Mouse (Mus musculus) liver, embryonic 11.5 days (tissue): ENCODE measurements at regions not wholly inside any gene's neighbourhood (a gene's known extent, or its start where the extent isn't known, plus 50 kb on each side); places are given as distances from the start of the nearest gene placed in this dataset.

Source experiments
- ATAC-seq: fragments of 200-750 bp; cut with Nextera tagmentation; replicated peaks from 2 replicates; pipeline ENCODE4 v1.8.0; 2017; ENCODE audit warnings: moderate number of reproducible peaks, mild to moderate bottlenecking, moderate TSS enrichment, moderate library complexity; ENCODE audit not compliant: low FRiP score
- DNase-seq: peaks from one replicate; pipeline ENCODE4 v3.0.0-alpha.2; 2017; ENCODE audit warnings: low spot score
- H3K27ac ChIP-seq: fragments of 300-500 bp; sonication (generic); 2 replicates; pipeline ENCODE4 v1.5.1; 2014; ENCODE audit warnings: mild to moderate bottlenecking, low read depth, low read length, control low read depth
- H3K27me3 ChIP-seq: fragments of 300-500 bp; sonication (generic); replicated peaks from 2 replicates; pipeline ENCODE4 v1.6.1; 2014; ENCODE audit warnings: low read length, mixed read lengths; ENCODE audit not compliant: control insufficient read depth, insufficient read depth
- H3K36me3 ChIP-seq: fragments of 300-500 bp; sonication (generic); 2 replicates; pipeline ENCODE4 v1.6.1; 2014; ENCODE audit warnings: mild to moderate bottlenecking, low read length, moderate library complexity, mixed read lengths; ENCODE audit not compliant: control insufficient read depth, insufficient read depth
- H3K4me1 ChIP-seq: fragments of 300-500 bp; sonication (generic); replicated peaks from 2 replicates; pipeline ENCODE4 v1.6.1; 2014; ENCODE audit warnings: low read length, mixed read lengths; ENCODE audit not compliant: control insufficient read depth, insufficient read depth
- H3K4me2 ChIP-seq: fragments of 300-500 bp; sonication (generic); 2 replicates; pipeline ENCODE4 v1.6.1; 2014; ENCODE audit warnings: mild to moderate bottlenecking, control low read depth, moderate library complexity
- H3K4me3 ChIP-seq: fragments of 300-500 bp; sonication (generic); 2 replicates; pipeline ENCODE4 v1.5.1; 2014; ENCODE audit warnings: low read depth, low read length, control low read depth
- H3K9ac ChIP-seq: fragments of 300-500 bp; sonication (generic); 2 replicates; pipeline ENCODE4 v1.6.1; 2014; ENCODE audit warnings: low read depth, low read length, control low read depth
- H3K9me3 ChIP-seq: fragments of 300-500 bp; sonication (generic); 2 replicates; pipeline ENCODE4 v1.6.1; 2016; ENCODE audit warnings: low read length, inconsistent platforms, mixed read lengths; ENCODE audit not compliant: control insufficient read depth
- WGBS: fragments of 180-500 bp; shearing (Covaris S2); extraction: QIAGEN DNeasy Blood & Tissue Kit; methylation state at CpG from one replicate; pipeline ENCODE4 v1.1.7; 2014; 5-methylcytosine and 5-hydroxymethylcytosine counted together

DNA sequence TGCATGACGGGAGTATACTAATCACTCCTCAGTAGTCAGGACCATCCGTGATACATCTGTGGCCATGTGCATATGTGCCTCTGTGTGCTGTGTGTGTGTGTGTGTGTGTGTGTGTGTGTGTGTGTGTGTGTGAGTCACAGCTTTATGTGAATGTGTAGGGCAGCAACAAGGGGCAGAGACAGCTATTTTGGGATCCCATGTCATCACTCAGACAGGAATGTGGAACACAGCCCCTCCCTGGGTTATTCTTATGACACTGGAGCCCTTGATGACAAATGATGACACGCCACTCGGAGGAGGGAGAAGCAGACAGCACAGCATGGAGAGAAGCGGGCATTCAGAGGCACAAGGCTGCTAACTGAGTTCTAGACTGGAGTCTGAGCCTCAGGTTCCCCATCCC, 64.4 kb upstream of the Zfp536 start:
- 78% methylated on average over 5 of the region's 5 CpGs for WGBS
- no peaks in the 10 kb centered on the region for H3K9me3 ChIP-seq
- H3K27ac ChIP-seq = no peak overlapping the region
- no peak overlapping the region for H3K9ac ChIP-seq
- no peak overlapping the region for H3K4me3 ChIP-seq
- no peak overlapping the region for H3K4me2 ChIP-seq
- ATAC-seq = no peak
- H3K4me1 ChIP-seq = no peaks in the 10 kb centered on the region
- no peak for DNase-seq
- no peaks in the 10 kb centered on the region for H3K27me3 ChIP-seq
- H3K36me3 ChIP-seq = no peaks in the 10 kb centered on the region

DNA sequence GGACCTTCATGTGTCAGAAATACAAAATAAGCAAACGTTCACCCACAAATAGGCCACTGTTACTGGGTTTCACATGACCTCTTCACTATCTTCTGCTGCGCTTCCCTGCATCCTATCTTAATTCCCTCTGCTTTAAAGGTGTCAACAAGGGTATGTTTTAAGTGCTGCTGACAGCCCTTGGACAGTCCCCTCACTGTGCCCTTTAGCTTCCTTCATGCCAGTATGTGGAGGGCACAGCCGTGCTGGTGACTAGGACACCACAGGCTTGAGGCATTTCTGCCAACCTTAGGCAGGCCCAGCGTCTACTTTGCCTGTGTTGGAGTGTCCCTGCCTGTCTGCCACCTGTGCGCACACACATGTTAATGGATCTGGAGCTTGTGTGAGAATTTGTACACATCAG, 63.9 kb upstream of the Zfp536 start:
- H3K4me3 ChIP-seq = no peak overlapping the region
- DNase-seq (no peak), ATAC-seq (no peak)
- no peak overlapping the region for H3K4me2 ChIP-seq
- WGBS = 76% methylated on average over 5 of the region's 5 CpGs
- no peaks in the 10 kb centered on the region for H3K9me3 ChIP-seq
- no peaks in the 10 kb centered on the region for H3K36me3 ChIP-seq
- H3K27ac ChIP-seq = no peak overlapping the region
- no peak overlapping the region for H3K9ac ChIP-seq
- no peaks in the 10 kb centered on the region for H3K4me1 ChIP-seq
- H3K27me3 ChIP-seq = no peaks in the 10 kb centered on the region

DNA sequence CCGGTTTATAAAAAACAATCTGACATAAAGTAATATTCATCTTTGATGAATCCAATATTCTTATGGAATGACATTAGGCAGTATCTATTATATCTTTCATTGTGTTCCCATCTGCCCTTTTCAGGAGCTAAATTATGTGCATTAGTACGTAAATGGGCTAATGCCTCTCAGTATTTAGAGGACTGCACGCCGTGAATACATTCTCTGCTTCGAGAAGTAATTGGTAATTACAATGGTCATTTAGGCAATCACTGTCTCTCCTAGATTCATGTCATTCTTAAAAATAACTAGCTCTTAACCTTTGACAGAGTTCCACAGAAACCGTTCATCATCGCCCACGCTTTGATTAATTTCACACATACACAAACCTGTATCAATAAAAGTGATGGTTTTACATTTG, 60.0 kb upstream of the Zfp536 start:
- ATAC-seq (no peak), DNase-seq (no peak)
- WGBS = 88% methylated on average over 8 of the region's 8 CpGs
- no peaks in the 10 kb centered on the region for H3K36me3 ChIP-seq
- no peaks in the 10 kb centered on the region for H3K27me3 ChIP-seq
- H3K27ac ChIP-seq = no peak overlapping the region
- H3K9ac ChIP-seq = no peak overlapping the region
- H3K4me2 ChIP-seq = no peak overlapping the region
- no peaks in the 10 kb centered on the region for H3K4me1 ChIP-seq
- H3K9me3 ChIP-seq = no peaks in the 10 kb centered on the region
- H3K4me3 ChIP-seq = no peak overlapping the region

DNA sequence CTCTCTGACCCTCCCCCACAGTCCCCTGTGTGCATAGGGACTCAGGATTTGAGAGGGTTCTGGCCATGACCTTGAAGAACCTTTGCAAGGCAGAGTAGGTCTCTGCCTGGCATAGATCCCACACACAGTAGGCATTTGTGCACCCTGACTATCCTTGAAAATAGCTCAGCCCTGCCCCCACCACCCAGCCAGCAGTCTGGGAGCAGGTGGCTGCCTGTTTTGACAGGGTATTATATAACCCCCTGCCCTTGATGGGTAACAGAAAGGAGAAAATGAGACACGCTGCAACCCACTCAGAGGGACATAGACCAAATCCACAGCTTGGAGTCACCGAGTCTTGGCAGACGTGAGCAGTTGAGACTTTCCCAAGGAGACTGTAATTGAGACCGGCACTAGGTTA, 58.9 kb upstream of the Zfp536 start:
- no peak overlapping the region for H3K27ac ChIP-seq
- ATAC-seq (no peak), DNase-seq (no peak)
- no peak overlapping the region for H3K4me2 ChIP-seq
- H3K4me3 ChIP-seq = no peak overlapping the region
- no peak overlapping the region for H3K9ac ChIP-seq
- H3K27me3 ChIP-seq = no peaks in the 10 kb centered on the region; the same call in 1 of the 2 replicates
- 68% methylated on average over 4 of the region's 4 CpGs for WGBS
- no peaks in the 10 kb centered on the region for H3K36me3 ChIP-seq
- H3K4me1 ChIP-seq = no peaks in the 10 kb centered on the region
- H3K9me3 ChIP-seq = no peaks in the 10 kb centered on the region

DNA sequence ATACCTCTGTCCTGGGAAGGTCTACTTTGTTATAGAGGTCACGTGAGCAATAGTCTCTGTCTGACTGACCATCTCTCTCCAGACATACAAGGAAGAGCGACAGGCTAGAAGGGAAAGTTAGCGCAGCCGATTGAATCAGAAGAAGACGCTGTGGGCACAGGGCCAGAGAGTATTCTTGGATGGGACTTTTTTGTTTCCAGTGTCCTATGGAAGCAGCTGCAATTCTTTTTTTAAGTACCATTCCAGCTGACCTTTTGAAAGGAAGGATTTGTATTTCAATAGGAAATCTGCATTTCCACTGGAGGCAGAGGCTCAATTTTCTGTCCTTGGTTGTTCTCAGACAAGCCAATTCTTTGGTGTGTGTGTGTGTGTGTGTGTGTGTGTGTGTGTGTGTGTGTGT, 52.3 kb upstream of the Zfp536 start:
- H3K27me3 ChIP-seq = no peaks in the 10 kb centered on the region; the same call in 1 of the 2 replicates
- DNase-seq (no peak), ATAC-seq (no peak)
- WGBS = 86% methylated on average over 5 of the region's 5 CpGs
- no peak overlapping the region for H3K4me2 ChIP-seq
- H3K4me3 ChIP-seq = no peak overlapping the region
- no peaks in the 10 kb centered on the region for H3K9me3 ChIP-seq
- no peak overlapping the region for H3K9ac ChIP-seq
- peaks cover 5% of the 10 kb centered on the region for H3K4me1 ChIP-seq
- no peak overlapping the region for H3K27ac ChIP-seq
- no peaks in the 10 kb centered on the region for H3K36me3 ChIP-seq
